Mouse (Mus musculus): ENCODE results near the gene Gjb5.

Gene Gjb5

DNA sequence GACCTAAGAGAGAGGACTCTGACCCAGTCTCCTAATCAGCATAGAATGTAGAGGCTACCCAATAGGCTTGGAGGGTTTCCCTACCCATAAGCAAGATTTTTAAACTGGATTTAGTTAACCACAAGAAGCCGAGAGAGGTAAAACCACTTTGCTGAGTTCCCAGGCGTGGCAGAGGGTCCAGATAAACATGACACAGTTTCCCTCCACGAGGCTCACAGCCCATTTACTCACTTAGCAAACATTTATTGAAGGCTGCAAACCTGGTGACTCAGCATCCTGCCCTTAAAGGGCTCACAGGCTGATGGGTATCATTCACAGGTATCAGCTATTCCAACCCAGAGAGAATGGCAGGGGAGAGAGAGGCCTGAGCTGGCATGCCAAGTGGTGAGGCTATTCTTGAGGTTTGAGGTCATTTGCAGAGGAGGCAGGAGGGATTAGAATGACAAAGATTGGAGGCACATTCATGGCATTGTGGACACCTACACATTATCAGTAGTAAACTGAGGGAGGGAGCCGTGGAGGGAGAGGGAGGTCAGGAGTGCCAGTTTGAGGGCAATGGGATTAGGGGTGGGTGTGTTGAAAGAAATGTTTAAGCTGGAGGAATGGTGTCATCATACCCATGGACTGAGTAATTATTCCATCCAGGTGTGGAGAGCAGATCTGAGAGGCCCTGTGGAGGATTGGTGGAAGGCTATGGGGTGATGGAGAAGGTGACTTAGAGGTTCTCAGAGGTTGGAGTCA lies 8.3 kb downstream of the Gjb5 start:
- no peak for DNase-seq

DNA sequence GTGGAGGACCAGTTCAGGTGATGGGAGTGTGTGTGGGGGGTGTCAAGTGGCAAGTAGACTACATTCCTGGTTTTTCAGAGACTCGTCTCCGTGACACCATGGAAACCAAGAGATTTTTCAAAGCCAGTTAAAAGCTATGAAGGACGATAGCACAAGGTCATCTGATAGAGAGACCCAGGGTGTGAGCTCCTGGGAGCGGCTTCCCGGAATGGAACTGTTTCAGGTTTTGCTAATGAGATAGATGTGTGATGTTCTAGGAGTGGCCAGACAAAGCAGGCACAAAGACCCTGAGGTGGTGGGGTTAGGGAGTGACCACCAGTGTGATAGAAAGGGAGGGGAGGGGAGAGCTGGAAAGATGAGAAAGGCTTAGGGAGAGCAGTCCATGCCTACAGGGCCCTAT lies 13.0 kb downstream of the Gjb5 start:
- no peak for DNase-seq

GRCm38 (mm10) chr4:127341372-127341771 lies 16.6 kb downstream of the Gjb5 start:
- no peak for DNase-seq

DNA sequence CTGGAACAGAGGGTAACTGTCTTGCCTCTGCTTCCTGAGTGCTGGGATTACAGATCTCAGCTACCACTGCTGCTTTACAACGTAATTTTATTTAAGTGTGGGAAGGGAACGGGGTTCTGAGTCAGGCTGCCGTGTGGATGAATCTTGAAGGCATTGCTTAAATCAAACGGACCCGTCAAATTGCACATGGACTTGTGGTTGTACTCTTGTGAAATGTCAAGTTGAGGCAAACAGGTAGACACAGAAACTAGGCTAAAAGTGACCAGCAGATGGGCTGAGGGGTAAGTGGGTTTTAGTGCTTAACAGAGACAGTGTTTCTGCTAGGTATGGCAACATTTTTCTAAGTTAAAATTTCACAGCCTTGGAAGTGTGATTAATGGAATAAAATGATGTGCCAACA lies 20.3 kb downstream of the Gjb5 start:
- DNase-seq: no peak

DNA sequence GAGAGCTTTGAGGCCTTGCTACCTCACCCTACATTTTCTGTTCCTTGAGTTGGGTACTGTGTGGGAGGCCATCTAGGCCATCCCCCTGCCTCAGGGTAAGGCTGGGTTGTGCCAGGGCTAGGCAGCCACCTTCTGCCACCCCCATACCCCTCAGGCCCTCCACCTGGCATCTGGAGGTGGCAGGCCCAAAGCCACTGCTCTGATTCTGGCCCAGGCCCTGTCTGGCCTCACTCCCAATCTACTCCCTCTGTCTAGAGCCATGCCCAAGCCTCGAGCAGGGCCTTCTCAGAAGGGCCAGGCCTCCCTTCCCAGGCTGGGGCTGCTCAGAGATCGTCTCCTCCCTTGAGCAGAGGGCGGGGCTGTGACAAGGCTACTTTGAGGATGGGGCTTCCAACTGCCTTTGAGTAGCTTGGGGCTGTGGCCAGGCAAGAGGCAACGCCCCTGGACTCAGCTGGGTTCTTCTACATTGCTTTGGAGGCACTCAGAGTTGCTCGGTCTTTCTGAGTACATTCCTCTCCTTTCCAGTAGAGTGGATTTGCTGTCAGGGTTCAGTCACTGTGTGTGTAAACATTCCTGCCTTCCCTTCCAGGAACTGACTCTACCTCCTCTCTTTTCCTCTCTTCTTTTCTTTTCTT lies 23.0 kb downstream of the Gjb5 start:
- DNase-seq: no peak

DNA sequence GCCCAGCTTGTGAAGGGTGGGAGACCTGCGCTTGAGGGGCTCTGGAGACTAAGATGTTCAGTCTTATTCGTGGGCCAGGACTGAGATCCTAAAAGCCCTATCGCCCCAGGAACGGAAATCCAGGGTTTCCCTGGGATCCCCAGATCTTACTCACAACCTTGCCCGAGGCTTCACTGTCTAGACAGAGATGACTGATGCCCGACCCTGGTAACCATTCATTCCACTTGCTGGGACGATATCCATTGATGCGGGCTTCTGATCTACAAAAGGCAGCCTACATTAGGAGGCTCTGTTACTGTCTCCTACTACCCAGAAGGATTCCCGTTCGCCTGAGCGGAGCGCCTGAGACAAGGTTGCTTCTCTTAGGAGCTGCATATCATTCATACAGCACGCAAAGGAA lies 26.8 kb downstream of the Gjb5 start:
- no peak for DNase-seq

DNA sequence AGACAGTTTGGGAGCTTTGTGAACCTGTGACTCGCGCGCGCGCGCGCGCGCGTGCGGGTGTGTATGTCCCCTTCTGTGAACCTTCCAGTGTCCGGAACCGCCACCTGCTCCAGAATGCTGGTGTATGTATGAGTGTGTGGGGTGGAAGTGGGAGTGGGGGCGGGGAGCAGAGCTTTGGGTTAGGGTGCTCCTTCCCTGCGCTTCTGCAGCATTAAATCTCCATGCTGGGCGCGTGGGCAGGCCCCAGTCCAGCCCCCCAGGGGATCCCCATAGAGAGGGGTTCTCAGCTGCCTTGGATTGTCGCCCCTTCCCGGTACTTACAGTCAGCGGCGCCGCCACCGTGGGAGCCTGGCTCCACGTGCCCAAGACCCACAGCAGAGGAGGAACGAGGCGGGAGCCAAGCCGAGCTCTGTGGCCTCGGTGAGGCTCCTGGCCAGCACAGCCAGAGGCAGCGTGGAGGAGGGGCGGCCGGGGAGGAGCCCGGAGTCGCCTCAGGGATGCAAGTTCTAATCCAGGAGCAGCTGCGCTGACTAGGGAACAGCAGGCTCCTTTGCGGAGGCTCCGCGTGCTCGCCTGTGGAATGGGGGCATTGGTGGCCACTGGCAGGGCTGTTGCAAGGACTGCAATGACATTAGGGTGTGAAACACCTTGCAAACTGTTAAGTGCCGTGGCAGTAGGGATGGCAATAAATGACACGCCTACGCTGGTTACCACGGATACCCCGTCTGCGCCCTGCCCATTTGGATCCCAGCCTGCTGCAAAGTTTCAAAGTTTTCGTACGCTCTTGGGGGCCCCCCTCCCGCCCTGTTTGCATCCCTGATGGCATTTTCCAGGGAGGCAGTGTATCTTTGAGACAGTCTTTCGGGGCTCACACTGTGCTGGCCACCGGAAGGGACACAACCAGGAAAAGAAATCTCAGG lies 27.5 kb downstream of the Gjb5 start, which contains the start of gene Gjb3:
Gjb3 (minus strand) TSS at position 664 of the 920 bp plus-strand sequence.
- DNase-seq: no peak

DNA sequence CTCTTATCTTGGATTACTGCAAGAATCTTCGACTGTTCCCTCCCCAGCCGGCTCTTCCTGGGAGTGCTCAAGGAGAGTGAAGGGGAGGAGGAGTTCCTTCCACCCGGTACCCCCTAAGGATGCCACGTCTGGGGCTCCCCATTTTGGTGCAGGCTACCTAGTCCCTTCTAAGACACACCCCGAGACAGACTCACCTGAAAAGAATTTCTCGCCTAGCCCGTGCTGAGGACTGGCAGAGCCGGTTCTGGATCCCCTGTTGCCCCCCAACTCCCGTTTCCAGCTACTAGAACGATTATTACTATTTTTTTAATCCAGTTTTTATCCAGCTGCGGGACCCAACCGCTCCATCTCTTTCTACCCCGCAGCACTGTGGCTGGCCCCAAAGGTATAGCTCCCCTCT lies 28.2 kb downstream of the Gjb5 start:
- DNase-seq: no peak

- DNase-seq: no peak
Observed at GRCm38 (mm10) chr4:127329046-127329445, 28.9 kb downstream of the Gjb5 start.

- no peak for DNase-seq
Observed at GRCm38 (mm10) chr4:127328378-127328777, 29.6 kb downstream of the Gjb5 start.

GRCm38 (mm10) chr4:127327749-127328148 lies 30.2 kb downstream of the Gjb5 start:
- DNase-seq: no peak

DNA sequence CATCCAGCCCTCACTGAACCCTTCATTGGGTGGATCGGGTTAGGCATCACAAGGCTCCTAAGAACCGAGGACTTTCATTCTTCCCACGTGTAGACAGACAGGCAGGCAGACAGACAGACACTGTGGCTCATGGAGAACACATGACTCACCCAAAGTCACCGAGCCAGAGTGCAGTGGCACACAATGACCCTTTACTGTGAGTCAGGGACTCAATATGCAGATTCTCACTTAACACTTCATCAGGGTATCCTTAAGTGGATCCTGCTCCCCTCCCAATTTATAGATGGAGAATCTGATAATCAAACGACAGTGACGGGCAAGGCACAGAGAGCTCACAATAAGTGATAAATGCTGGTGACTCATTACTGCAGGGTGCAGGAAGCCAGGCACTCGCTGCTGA lies 30.7 kb downstream of the Gjb5 start:
- no peak for DNase-seq

GRCm38 (mm10) chr4:127325276-127325675 lies 32.7 kb downstream of the Gjb5 start:
- no peak for DNase-seq

DNA sequence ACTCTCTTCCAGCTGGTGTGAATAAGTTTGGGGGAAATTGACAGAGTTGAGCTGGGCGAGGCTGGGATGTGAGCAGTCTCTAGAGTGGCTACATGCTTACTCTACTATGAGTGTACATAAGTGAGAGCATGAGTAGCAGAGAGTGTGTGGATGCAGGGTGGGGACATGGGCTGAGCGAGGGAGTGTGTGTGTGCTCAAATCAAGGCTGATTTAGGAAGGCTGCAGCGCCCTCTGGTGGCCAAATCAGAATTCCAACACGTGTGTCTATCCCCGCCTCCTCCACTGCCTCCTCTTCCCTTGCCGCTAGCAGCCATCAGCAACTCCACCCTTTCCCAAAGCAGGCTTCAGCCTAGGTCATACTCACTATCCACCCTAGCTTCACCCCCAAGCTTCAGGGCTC lies 33.2 kb downstream of the Gjb5 start:
- peak; percentile 88 for DNase-seq

DNA sequence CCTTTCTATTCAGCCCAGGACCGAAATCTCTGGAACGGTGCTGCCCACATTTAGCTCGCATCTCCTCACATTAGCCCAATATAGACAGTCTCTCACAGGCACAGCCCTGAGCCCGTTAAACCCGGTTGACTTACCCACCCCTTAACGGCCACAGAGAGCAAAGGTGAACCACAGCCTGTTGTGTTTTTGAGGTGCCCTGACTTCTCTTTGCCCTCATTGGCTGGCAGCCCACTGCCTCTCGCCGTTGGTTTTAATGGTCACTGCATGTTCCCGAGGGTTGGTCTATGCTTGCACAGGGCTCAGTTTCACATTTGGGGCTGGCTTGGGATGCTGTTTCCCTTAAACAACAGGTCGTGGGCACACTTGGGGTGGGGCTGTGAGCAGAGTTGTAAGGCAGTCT lies 33.7 kb downstream of the Gjb5 start:
- no peak for DNase-seq

DNA sequence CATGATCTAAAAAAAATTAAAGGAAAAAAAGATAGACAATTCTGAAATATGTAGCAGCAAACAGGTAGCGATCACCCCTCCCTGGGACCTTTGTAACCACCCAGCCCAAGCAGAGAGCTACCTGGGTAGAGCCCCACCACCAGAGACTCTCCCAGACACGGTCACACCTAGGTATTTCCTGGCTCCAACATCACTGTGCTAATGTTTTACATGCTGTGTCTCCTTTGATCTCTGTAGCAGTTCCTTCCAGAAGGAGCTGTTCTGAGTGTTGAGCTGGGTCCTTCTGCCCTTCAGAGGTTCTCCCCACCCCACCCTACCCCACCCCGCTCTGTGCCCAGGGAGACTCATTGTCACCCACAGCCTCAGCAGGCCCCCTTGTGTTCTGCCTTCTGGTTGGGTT lies 34.3 kb downstream of the Gjb5 start:
- no peak for DNase-seq

DNA sequence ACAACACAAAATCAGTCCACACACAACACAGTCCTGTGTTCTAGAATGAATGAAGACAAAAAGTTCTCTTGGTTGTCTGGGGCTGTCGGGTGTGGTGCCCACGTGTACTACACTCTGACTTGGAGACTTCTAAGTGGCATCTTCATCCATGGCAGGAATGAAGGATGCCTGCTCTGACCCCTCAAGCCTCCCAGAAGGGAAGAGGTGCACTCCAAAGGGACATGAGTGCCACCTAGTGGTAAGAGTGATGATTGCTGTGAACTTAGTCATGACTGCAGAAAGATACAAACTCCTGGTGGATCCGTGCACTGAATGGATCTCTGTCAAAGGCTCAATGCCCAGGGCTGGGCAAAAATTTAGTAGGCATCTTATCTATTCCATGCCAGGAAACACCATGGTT lies 38.4 kb downstream of the Gjb5 start:
- DNase-seq: peak; percentile 87

DNA sequence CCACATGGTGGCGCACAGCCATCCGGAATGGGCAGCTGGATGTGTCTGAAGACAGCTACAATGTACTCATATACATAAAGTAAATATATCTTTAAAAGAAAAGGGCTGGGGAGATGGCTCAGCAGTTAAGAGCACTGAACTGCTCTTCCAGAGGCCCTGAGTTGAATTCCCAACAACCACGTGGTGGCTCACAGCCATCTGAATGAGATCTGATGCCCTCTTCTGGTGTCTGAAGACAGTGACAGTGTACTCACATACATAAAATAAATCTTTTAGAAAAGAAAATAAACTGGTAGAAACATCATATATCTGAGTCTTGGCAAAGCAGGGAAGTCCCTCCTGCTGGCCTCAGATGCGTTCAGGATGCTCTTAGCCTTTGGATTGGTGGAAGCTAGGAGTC lies 40.8 kb downstream of the Gjb5 start:
- no peak for DNase-seq

DNA sequence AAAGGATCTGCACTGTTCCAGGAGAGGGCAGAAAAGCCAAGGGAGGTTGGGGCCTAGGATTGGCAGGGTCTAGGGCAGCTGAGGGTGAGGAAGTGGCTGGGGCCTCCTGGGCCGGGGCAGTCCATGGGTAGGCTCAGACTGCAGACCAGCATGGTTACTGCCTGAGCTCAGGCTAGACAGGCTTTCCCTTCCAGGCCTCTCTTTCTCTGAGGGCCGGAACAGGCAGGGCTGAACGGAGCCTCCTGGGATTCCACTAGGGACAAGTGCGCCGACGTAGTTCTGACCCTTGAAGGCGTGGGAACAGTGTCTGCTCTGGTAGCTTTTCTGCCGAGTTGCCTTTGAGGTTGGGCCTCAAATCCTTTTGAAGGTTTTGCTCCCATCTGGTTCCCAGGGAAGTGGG lies 42.2 kb downstream of the Gjb5 start:
- DNase-seq: no peak

- no peak for DNase-seq
Observed at GRCm38 (mm10) chr4:127314585-127314984, 43.4 kb downstream of the Gjb5 start.

- peak; percentile 86 for DNase-seq
Observed at GRCm38 (mm10) chr4:127313861-127314260, 44.1 kb downstream of the Gjb5 start, which contains the start of gene Gja4. Gene Gja4, minus strand, starts transcription at chr4:127314039.

GRCm38 (mm10) chr4:127312349-127312748 lies 45.6 kb downstream of the Gjb5 start:
- DNase-seq: no peak

GRCm38 (mm10) chr4:127311561-127311960 lies 46.4 kb downstream of the Gjb5 start:
- DNase-seq: no peak

- no peak for DNase-seq
Observed at GRCm38 (mm10) chr4:127306915-127307314, 51.1 kb downstream of the Gjb5 start.

All from lung, postnatal 14 days (tissue).